Mouse (Mus musculus) cerebellum, postnatal 25 days (tissue): ENCODE data around the gene Gm28374.
"Not testable (repeated sequence)": the region's sequence is repeated elsewhere in the genome, so short reads cannot be mapped to it uniquely, and the experiment has no call there.

Source experiments
- DNase-seq, 2 experiments: peaks; one replicate each; pipeline ENCODE4 v3.0.0; 2021; ENCODE audit warnings: mixed read lengths in 2 of 2

The Gm28374 gene

GRCm38 (mm10) chr19:6054296-6054695 lies 27.8 kb downstream of the Gm28374 start:
- no peak for DNase-seq

GRCm38 (mm10) chr19:6052516-6052915 lies 29.5 kb downstream of the Gm28374 start:
- DNase-seq, result no peak

GRCm38 (mm10) chr19:6048681-6049410 lies 33.2 kb downstream of the Gm28374 start:
- DNase-seq, result no peak

- no peak for DNase-seq
Observed at GRCm38 (mm10) chr19:6047899-6048166, 34.2 kb downstream of the Gm28374 start.

GRCm38 (mm10) chr19:6047154-6047898 lies 34.7 kb downstream of the Gm28374 start:
- DNase-seq, result no peak

DNA sequence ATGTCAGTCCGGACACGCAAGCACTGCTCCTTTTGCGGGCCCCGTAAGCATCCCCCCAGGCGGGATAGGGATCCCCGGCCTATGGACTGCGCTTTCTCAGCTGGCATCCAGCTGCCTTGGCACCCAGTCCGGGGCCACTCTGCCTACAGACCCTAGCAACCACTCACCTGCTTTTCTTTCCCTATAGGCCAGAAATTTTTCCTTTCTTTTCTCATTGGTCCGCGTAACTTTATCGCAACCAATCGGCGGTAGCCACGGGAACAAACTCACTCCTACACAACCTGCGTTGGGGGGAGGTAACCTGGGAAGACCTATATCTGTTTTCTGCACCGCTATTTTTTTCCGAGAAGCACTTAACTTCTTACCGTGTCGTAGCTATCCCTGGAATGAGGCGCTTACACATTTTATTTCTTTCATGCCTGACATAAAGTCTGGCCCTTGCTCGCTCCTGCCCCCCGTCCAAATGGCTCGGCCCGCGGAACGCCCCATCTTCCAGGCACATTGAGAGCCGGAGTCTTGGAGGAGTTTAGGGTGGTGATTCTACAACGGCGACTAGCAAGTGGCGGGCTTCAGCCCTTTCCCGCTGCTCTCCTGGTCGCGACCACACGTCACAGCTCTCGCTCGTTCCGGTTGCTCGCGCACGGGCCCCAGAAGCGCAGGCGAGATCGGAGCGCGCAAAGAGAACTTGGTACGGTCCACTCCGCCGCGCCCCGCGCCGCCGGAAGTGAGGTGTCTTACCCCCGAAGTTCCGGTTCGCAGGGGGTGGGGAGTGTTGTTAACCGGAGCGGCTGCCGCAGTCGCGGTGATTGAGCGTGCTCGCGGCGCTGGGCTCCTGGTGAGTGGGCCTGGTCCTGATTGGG lies 35.5 kb downstream of the Gm28374 start, which contains the start of gene Syvn1:
Gene Syvn1 (plus strand): TSS at position 283 of the 860 bp plus-strand sequence.
- DNase-seq, result peak; percentile 93 to 95

DNA sequence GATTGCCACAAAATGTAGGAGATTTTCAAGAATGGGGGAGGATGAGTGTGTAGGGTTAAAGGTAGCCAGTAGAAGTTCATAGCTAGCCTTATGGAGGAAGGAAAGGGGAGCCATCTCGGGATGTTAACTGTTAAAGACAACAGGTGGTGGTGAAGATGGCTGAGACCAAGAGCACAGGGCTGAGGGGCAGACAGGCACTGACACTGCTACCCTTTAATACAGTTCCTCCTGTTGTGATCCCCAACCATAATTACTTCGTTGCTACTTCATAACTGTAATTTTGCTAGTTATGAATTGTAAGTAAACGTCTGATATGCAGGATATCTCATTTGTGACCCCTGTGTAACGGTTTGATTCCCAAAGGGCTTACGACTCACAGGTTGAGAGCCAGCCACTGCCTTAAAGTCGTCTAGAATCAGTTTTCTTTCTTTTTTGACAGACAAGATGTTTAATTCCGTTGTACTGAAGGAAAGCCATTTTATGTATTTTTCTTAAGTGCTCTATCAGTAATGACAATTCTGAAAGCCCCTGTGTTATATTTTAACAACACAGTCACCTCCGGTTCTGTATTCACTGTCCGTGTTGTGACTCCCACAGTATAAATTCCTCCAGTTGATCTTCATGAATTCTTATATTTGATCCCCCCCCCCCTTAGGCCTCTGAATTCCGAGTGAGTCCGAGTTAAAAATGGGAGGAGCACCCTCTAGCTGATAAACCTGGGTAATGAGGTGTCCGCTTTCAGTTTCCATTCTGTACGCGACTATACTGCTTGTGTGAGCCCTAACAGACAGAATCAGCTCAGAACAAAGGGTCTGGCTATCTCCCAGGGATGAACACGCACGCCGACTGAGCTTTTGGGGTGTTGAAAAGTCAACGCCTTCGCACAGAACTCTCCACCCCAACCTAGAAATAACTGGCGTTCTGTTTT lies 36.4 kb downstream of the Gm28374 start:
- DNase-seq, result no peak

DNA sequence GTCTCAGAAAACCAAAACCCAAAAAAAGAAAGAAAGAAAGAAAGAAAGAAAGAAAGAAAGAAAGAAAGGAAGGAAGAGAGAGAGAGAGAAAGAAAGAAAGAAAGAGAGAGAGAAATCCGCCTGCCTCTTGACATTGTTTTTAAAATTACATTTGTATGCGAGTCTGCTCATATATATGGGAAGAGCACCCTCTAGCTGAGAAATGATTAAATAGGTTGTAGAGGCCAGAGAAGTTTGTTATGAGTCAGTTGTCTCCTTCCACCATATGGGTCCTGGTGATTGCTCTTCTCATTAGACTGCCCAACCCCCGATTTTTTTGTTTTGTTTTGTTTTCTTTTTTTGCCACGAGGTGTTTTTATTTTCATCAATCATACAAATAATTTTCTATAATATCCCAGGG lies 38.0 kb downstream of the Gm28374 start:
- not testable (repeated sequence) for DNase-seq

GRCm38 (mm10) chr19:6042293-6042692 lies 39.8 kb downstream of the Gm28374 start:
- peak in 1 of 2 experiments; percentile 26 for DNase-seq

GRCm38 (mm10) chr19:6040002-6040401 lies 42.1 kb downstream of the Gm28374 start:
- no peak for DNase-seq

DNA sequence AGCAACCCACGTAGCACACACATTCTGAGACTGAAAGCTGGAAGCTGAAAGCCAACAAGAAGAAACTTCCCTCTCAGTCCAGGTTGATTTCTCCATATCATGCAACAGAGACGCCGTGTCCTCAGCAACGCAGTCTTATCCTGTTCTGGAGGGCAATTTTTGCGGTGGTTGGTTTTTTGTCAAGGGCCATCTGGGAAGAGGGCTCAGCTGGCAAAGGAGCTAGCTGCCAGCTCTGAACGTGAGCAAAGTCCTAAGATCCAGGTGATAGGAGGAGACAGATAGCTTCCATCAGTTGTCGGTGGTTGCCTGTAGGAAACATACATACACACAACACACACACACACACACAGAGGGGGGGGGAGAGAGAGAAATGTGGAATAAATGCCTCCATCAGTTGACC lies 43.7 kb downstream of the Gm28374 start:
- DNase-seq, result peak in 1 of 2 experiments; percentile 6

GRCm38 (mm10) chr19:6037695-6038094 lies 44.4 kb downstream of the Gm28374 start:
- DNase-seq, result no peak

DNA sequence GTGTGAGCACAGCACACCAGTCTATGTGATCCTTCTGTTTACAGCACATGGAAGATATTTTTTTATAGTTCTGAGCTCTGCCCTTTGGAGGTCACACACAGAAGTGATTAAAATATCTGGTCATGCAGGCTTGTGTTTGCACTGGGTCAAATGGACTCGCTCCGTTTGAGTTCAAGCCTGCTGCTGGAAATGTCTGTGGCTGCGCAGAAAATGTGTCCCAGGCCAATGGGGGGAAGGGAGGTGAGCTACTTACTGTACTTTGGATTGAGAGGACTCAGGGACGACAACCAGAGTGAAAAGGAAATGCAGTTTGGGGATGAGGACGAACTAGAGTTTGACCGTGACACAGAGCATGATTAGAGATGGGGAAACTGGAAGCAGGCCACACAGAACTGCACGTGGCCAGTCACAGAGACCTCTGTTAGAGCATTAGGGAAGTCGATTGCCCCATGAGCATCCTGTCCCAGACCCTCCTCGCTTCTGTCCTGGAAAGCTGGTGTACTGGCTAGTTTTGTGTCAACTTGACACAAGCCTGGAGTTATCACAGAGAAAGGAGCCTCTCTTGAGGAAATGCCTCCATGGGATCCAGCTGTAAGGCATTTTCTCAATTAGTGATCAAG lies 46.0 kb downstream of the Gm28374 start:
- DNase-seq, result no peak

DNA sequence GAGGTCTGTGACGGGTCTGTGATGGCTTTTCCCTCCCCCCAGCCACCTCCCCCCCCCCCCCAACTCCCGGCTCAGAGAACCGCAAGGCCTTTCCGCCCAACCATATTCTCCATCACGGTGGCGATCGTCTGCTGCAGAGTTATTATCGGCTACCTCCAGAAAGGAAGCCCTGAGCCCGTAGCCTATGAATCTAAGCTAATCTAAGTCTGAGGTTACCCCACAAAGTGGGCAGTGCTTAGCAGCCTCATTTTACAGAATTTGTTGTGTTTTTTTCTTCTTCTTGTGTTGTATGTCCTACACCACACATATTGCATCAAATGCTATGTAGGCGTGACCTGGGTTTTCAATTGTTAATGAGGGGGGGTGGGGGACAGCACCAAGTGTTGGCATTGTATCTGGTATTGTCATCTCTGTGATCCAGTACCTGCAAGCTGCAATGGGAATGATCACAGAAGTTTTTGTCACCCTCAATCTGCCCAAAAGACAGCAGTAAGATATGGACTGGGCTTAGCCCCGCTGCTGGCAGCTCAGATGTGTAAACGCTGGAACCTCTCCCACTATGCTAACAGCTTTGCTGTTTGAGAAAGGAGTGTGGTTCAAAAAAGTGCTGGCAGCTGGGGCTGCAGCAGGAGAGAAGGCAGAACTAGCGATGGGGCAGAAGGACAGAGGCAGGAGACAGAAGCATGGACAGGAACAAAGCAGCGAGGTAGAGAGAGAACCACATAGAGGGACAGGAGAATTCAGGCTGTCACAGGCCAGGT lies 51.4 kb downstream of the Gm28374 start:
- DNase-seq, result no peak

GRCm38 (mm10) chr19:6029426-6029825 lies 52.6 kb downstream of the Gm28374 start:
- DNase-seq, result no peak

GRCm38 (mm10) chr19:6028991-6029390 lies 53.1 kb downstream of the Gm28374 start:
- no peak for DNase-seq
